Mouse (Mus musculus) forebrain, embryonic 11.5 days (tissue): Measurements from ENCODE around the gene Fgf7. TPM values are rescaled to one million over a fixed set of nuclear protein-coding genes. Genes with fewer than 3 reads are reported as not detected.
A peak's percentile ranks its signal among the peaks of the same experiment; 100 is the strongest.

ENCODE experiments used
- ATAC-seq: fragments of 200-750 bp; cut with Nextera tagmentation; replicated peaks from 2 replicates; pipeline ENCODE4 v1.8.0; 2017; ENCODE audit warnings: moderate TSS enrichment; ENCODE audit not compliant: low FRiP score
- DNase-seq: peaks from one replicate; pipeline ENCODE4 v3.0.0-alpha.2; 2017; ENCODE audit warnings: low spot score
- H3K27ac ChIP-seq: fragments of 300-500 bp; sonication (generic); 2 replicates; pipeline ENCODE4 v1.5.1; 2014; ENCODE audit warnings: low read depth, low read length
- H3K27me3 ChIP-seq: fragments of 300-500 bp; sonication (generic); 2 replicates; pipeline ENCODE4 v1.6.1; 2014; ENCODE audit warnings: mild to moderate bottlenecking, low read length, mixed read lengths; ENCODE audit not compliant: control insufficient read depth, insufficient read depth
- H3K36me3 ChIP-seq: fragments of 300-500 bp; sonication (generic); 2 replicates; pipeline ENCODE4 v1.6.1; 2014; ENCODE audit warnings: mild to moderate bottlenecking, low read length, moderate library complexity, mixed read lengths; ENCODE audit not compliant: control insufficient read depth, insufficient read depth
- H3K4me1 ChIP-seq: fragments of 300-500 bp; sonication (generic); replicated peaks from 2 replicates; pipeline ENCODE4 v1.6.1; 2014; ENCODE audit warnings: low read length, mixed read lengths; ENCODE audit not compliant: control insufficient read depth, insufficient read depth
- H3K4me2 ChIP-seq: fragments of 300-500 bp; sonication (generic); 2 replicates; pipeline ENCODE4 v1.6.1; 2014; ENCODE audit warnings: low read depth, mild to moderate bottlenecking, low read length, moderate library complexity, mixed read lengths; ENCODE audit not compliant: severe bottlenecking
- H3K4me3 ChIP-seq: fragments of 300-500 bp; sonication (generic); 2 replicates; pipeline ENCODE4 v1.5.1; 2014; ENCODE audit warnings: low read depth, low read length
- H3K9ac ChIP-seq: fragments of 300-500 bp; sonication (generic); 2 replicates; pipeline ENCODE4 v1.6.1; 2014; ENCODE audit warnings: low read length
- H3K9me3 ChIP-seq: fragments of 300-500 bp; sonication (generic); 2 replicates; pipeline ENCODE4 v1.6.1; 2016; ENCODE audit warnings: low read length, mixed read lengths; ENCODE audit not compliant: control insufficient read depth
- WGBS: fragments of 180-500 bp; shearing (Covaris S2); extraction: QIAGEN DNeasy Blood & Tissue Kit; methylation state at CpG from one replicate; pipeline ENCODE4 v1.1.7; 2014; 5-methylcytosine and 5-hydroxymethylcytosine counted together
- polyA plus RNA-seq: library from polyadenylated mRNA; unstranded; fragments of >200 nt; fragmentation: Nextera tagmentation; extraction: Ambion mirVana; gene quantifications from 2 replicates; pipeline ENCODE4 v1.2.1, GENCODE M21; 2014

The Fgf7 gene
- polyA plus RNA-seq, 1 experiment from 2014 or later, result 0.37 TPM

DNA sequence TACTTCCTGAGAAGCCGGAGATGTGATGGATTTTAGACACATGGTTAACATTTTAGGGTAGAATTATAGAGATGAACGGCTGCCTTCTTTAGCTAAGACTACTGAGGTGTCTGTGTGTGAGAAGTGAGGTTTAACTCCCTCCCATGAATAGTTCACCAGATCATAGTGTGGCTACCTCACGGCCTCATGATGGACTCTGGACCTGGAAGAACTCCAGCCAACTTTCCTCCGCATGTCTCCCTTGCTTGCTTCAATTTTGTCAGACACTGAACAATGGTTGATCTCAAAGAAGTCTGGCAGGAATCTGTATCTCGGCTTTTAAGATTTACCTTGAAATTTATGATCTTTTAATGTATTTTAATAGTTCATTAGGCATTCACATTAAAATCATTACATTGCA lies 11.2 kb downstream of the Fgf7 start:
- WGBS, result 91% methylated on average over 5 of the region's 5 CpGs
- Histone ChIP-seq H3K4me1 (0 out of 2 replicates have a peak, but pooled peaks cover 2% of the 10 kb centered on the region), H3K36me3 (no peaks in the 10 kb centered on the region), H3K9ac (no peak overlapping the region), H3K27me3 (no peaks in the 10 kb centered on the region), H3K4me3 (no peak overlapping the region), H3K9me3 (no peaks in the 10 kb centered on the region), H3K27ac (no peak overlapping the region), H3K4me2 (no peak overlapping the region)
- DNase-seq (no peak), ATAC-seq (no peak)

DNA sequence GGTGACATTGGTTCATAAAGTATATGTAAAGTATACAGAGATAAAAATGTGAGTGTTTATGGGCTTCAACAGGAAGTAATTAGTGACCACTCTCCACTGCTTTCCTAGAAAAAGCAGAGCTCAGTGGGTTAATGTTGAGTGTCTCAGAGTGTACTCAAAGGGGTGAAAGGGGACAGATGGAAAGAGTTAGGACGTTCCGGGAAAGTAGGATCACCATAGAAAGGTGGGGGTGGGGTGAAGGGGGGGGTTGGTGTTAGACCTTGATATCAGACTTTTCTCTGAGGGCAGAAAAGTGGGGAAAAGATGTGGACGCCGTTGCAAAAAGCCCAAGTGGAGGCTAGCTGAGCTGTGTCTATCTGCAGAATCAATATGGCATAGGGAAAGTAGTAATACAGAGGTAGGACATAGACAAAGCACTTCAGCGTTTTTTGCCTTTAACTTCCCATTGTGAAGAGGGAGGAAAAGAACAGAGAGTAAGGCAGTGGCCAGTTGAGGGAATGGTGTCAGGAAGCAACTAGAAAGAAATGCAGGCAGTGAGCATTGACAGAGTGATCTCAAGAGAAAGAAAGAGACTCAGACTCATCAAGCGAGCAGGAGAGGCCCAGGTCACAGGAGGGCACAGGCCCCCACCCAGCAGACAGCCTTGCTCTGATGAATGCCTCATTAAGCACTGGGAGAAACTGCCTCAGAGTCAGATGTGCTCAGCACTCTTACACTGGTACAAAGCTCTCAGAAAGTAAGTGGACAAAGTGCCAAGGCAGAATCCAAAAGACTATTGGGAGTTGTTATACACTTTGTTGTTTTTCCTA lies 18.5 kb downstream of the Fgf7 start:
- 0 out of 2 replicates have a peak, but pooled peaks cover 3% of the 10 kb centered on the region for H3K4me1 ChIP-seq
- 48% methylated on average over 6 of the region's 6 CpGs for WGBS
- no peak overlapping the region for H3K4me2 ChIP-seq
- DNase-seq, result no peak
- H3K9ac ChIP-seq, result no peak overlapping the region
- no peak overlapping the region for H3K4me3 ChIP-seq
- no peaks in the 10 kb centered on the region for H3K27me3 ChIP-seq
- no peak overlapping the region for H3K27ac ChIP-seq
- no peaks in the 10 kb centered on the region for H3K36me3 ChIP-seq
- peak; percentile 66 for ATAC-seq
- H3K9me3 ChIP-seq, result no peaks in the 10 kb centered on the region

DNA sequence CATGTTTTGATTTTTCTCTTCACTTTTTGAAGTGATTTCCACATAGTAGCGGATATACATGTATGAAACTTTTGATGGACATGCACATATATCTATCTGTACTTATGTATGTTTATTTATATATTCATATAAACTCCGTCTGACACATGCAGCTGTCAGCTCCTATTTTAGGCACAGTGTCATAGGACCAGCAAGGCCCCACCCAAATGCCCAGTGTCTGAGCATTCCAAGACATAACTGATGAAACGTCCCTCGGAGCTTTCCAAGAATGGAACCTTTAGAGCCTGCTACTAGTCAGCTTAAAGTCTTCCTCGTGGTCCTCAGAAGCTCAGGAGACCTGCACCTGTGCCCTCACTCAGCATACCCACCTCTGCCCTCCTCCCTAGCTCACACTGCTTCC lies 19.2 kb downstream of the Fgf7 start:
- Histone ChIP-seq H3K4me1 (0 out of 2 replicates have a peak, but pooled peaks cover 3% of the 10 kb centered on the region), H3K36me3 (no peaks in the 10 kb centered on the region), H3K27ac (no peak overlapping the region), H3K27me3 (no peaks in the 10 kb centered on the region), H3K9ac (no peak overlapping the region), H3K4me3 (no peak overlapping the region), H3K4me2 (no peak overlapping the region), H3K9me3 (no peaks in the 10 kb centered on the region)
- WGBS, result 77% methylated on average over 5 of the region's 5 CpGs
- ATAC-seq (no peak), DNase-seq (no peak)

DNA sequence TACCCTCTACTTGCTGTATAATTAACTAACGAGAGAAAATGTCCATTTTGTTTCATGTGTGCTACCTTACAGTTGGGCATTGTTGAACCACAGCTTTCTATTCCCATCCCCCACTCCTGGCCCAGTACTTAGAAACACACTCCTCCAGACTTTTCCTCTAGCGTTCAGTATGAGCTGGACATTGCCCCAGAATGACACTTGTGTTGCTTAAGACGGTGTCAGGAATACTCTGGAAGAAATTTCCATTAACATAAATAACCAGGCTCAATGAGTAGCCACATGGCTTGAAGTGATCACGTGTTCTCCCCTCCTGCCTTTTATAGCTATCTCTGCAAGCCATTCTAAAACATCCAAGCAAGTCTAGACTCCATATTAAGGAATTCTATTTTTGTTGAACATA lies 26.1 kb downstream of the Fgf7 start:
- Histone ChIP-seq H3K4me1 (0 out of 2 replicates have a peak, but pooled peaks cover 2% of the 10 kb centered on the region), H3K9ac (no peak overlapping the region), H3K36me3 (no peaks in the 10 kb centered on the region), H3K27me3 (no peaks in the 10 kb centered on the region), H3K27ac (no peak overlapping the region), H3K4me2 (no peak overlapping the region), H3K9me3 (no peaks in the 10 kb centered on the region), H3K4me3 (no peak overlapping the region)
- ATAC-seq (peak; percentile 85), DNase-seq (no peak)
- WGBS, result 54% methylated on average over 4 of the region's 4 CpGs

DNA sequence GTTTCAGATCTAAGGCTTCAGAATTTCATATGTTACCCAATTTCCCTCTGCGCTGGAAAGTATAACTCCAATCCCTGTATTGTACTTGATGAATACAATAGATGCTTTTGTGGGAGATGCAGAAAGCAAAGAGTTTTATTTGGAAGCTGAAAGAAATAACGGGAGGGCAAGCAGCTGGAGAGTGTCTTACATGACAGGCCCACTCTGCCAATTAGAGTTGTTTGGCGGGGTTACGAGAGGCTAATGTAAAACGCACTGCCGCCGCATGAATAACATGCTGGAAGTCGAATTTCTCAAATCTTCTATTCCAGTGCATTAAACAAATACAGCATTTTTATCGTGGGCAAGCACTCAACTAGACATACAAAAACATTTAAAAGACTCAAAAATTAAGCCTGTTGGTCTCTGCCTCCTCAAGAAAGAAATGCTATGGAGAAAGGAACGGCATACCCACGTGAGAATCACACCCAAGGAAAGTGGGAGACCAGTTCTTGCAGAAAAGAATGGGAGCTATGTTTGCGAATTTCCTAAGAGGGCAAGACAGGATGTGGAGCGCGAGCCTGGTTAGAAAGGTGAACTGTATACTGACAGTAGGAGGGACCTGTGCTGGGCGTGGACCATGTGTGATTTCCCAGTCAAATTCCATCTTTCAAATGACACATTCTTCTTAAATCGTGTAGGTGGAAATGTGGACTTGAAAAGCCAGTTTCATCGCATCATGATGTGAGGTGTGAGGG lies 26.7 kb downstream of the Fgf7 start:
- Histone ChIP-seq H3K27me3 (no peaks in the 10 kb centered on the region), H3K4me1 (0 out of 2 replicates have a peak, but pooled peaks cover 2% of the 10 kb centered on the region), H3K27ac (no peak overlapping the region; the same call in 1 of the 2 replicates), H3K4me2 (no peak overlapping the region), H3K9ac (no peak overlapping the region), H3K9me3 (no peaks in the 10 kb centered on the region), H3K36me3 (no peaks in the 10 kb centered on the region), H3K4me3 (no peak overlapping the region)
- ATAC-seq (peak; percentile 77), DNase-seq (no peak)
- 63% methylated on average over 17 of the region's 17 CpGs for WGBS

DNA sequence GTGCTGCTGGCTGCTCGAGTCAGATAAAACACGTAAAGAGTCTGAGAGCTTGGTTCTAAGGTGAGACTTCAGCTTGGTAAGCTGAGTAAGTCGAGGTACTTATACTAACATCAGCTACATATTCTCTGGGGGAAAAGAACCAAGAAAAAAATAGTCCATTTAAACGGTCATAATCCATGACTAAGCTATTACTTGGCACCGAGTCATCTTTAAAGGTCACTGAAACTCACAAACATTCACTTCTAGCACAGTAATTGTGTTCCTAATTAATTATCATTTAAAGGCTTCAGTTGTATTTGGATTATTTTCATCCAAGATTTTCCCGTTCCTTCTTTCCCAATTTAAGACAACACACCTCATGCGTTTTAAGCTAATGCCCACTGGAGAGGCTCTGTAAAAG lies 28.4 kb downstream of the Fgf7 start:
- no peak overlapping the region for H3K27ac ChIP-seq
- WGBS, result 81% methylated on average over 7 of the region's 7 CpGs
- ATAC-seq, result no peak

DNA sequence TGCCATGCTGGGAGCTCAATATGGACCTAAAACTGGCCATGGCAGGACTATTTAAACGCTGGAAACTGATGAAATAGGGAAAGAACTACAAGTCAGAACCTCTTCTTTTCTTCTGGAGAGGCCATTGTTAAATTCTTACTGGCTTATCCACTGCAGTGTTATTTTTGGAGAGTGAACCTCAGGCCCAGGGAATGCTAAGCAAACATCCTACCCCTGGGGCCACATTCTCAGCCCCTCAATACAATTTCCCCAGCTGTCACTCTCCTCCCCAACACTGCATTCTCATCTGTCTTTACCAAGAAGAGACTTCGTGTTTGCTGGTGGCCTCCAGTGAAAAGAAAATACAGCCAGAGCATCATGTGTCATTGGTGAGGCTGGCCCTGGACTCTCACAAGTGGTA lies 30.4 kb downstream of the Fgf7 start:
- no peaks in the 10 kb centered on the region for H3K9me3 ChIP-seq
- no peak overlapping the region for H3K27ac ChIP-seq
- H3K27me3 ChIP-seq, result no peaks in the 10 kb centered on the region
- H3K4me2 ChIP-seq, result no peak overlapping the region
- WGBS, result 61% methylated on average over 2 of the region's 2 CpGs
- H3K9ac ChIP-seq, result no peak overlapping the region
- ATAC-seq (no peak), DNase-seq (no peak)
- no peaks in the 10 kb centered on the region for H3K36me3 ChIP-seq
- 0 out of 2 replicates have a peak, but pooled peaks cover 2% of the 10 kb centered on the region for H3K4me1 ChIP-seq
- H3K4me3 ChIP-seq, result no peak overlapping the region

More for the DNA sequence above, 28.4 kb downstream of the Fgf7 start:
- Histone ChIP-seq H3K36me3 (no peaks in the 10 kb centered on the region), H3K9me3 (no peaks in the 10 kb centered on the region), H3K4me3 (no peak overlapping the region), H3K4me1 (0 out of 2 replicates have a peak, but pooled peaks cover 2% of the 10 kb centered on the region), H3K9ac (no peak overlapping the region), H3K27me3 (no peaks in the 10 kb centered on the region), H3K4me2 (no peak overlapping the region)
- DNase-seq, result no peak

DNA sequence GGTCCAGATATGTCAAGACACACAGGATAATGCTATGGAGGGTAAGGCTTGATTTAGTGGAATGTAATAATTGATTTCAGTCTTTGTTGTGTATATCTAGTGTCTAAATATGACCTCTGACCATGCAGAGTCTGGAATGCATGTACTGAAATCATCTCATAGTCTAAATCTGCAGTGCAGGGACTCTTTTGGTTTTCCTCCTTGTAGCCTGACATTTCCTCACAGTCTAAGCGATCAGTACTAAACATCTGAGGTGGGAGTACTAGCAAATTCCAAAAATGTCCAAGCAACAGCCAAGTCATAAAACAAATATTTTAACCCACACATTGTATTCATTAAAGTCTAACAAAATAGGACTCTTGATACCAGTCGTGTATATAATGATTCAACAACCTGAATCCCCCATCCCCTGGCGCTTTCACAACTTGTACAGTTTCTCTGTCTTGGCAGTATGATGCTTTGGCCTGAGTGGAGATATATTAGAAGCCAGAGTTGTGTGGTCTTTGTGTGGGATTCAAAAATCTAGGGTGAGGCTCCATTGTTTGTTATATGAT lies 30.9 kb downstream of the Fgf7 start:
- WGBS, result 84% methylated on average over 3 of the region's 3 CpGs
- no peak overlapping the region for H3K4me3 ChIP-seq
- H3K9me3 ChIP-seq, result no peaks in the 10 kb centered on the region
- H3K27me3 ChIP-seq, result no peaks in the 10 kb centered on the region
- ATAC-seq (no peak), DNase-seq (no peak)
- no peak overlapping the region for H3K9ac ChIP-seq
- H3K36me3 ChIP-seq, result no peaks in the 10 kb centered on the region
- no peak overlapping the region for H3K27ac ChIP-seq
- H3K4me1 ChIP-seq, result 0 out of 2 replicates have a peak, but pooled peaks cover 2% of the 10 kb centered on the region
- H3K4me2 ChIP-seq, result no peak overlapping the region
